Mouse (Mus musculus): ENCODE data around the gene Ltbp4.

- TF ChIP-seq ZC3H11A (IDR thresholded peaks at IDR 0.05; ENCODE audit: borderline replicate concordance, low read depth, low read length) (no peak), MAFK (IDR thresholded peaks at IDR 0.05; ENCODE audit: insufficient read depth, low read depth, low read length) (no peak)
These were observed 44.1 kb upstream of the Ltbp4 start for GRCm38 (mm10) chr7:27381560-27381959.

Data from ES-E14 (cell line).